In the genomic region with DNA sequence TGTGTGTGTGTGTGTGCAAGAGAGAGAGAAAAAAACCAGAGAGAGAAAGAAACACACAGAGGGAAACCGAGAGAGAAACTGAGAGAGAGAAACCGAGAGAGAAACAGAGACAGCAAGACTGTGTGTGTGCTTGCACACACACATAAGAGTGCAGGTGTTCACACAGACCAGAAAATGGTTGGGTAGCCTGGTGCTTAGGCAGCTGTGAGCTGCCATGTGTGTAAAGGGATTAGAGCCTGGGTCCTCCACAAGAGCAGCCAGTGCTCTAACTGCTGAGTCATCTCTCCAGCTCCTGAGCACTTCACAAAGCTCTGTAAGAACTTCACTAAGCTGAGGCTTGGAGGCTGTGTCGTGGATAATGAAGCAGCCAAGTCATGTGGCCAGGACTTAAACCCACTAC, we compare ENCODE assay signal across 17 mouse cellular contexts.
DNase-seq lines count a peak whose midpoint lies in the region; ATAC-seq and TF ChIP-seq lines count a peak whose summit lies in the region.
"Had no signal": no experiment of that assay in that cellular context is flagged by ENCODE, and none has a peak within 500 bp of the region (broad histone marks: within the 10 kb centered on the region; RNA-seq: fewer than 3 reads in every experiment).

No protein-coding gene starts in this region.

- H3K27ac ChIP-seq in layer of hippocampus, adult 2 months: peak overlapping the region; percentile 55; the same call in 1 of the 2 replicates
- no peak overlapping the region for H3K27ac ChIP-seq in heart, embryonic 10.5 days
- H3K27ac ChIP-seq: forebrain, embryonic 15.5 days; hindbrain, embryonic 14.5 days; limb, embryonic 13.5 days; midbrain, embryonic 15.5 days had no signal

- H3K27me3 ChIP-seq in heart, embryonic 10.5 days (ENCODE audit: insufficient read depth, poor library complexity, severe bottlenecking): no peaks in the 10 kb centered on the region
- H3K27me3 ChIP-seq: forebrain, embryonic 15.5 days; limb, embryonic 13.5 days; midbrain, embryonic 15.5 days had no signal

- peaks cover 25% of the 10 kb centered on the region for H3K4me1 ChIP-seq in heart, embryonic 10.5 days
- H3K4me1 ChIP-seq: forebrain, embryonic 15.5 days; midbrain, embryonic 15.5 days had no signal

- H3K9me3 ChIP-seq in heart, embryonic 10.5 days: no peaks in the 10 kb centered on the region
- H3K9me3 ChIP-seq: forebrain, embryonic 15.5 days; limb, embryonic 13.5 days; midbrain, embryonic 15.5 days had no signal

- H3K4me3 ChIP-seq in layer of hippocampus, adult 2 months: no peak overlapping the region
- H3K4me3 ChIP-seq in heart, embryonic 10.5 days: no peak overlapping the region
- H3K4me3 ChIP-seq: forebrain, embryonic 15.5 days; limb, embryonic 13.5 days; midbrain, embryonic 15.5 days had no signal

- TF ChIP-seq CTCF in layer of hippocampus, adult 2 months (conservative IDR thresholded peaks at IDR 0.05): no peak

- ATAC-seq in common myeloid progenitor, adult 5-6 weeks (replicated peaks; ENCODE audit: low read depth, poor library complexity, severe bottlenecking): peak; percentile 66
- peak; percentile 70 for ATAC-seq in megakaryocyte progenitor cell, adult 5-6 weeks (replicated peaks; ENCODE audit: poor library complexity)
- no peak for ATAC-seq in erythroid progenitor cell, adult 5-6 weeks (replicated peaks; ENCODE audit: low FRiP score, poor library complexity, severe bottlenecking)
- ATAC-seq: activated CD4-positive, CD25-positive, alpha-beta regulatory T cell, adult 4 months; forebrain, embryonic 15.5 days; midbrain, embryonic 15.5 days had no signal

- H3K36me3 ChIP-seq in heart, embryonic 10.5 days: no peaks in the 10 kb centered on the region
- H3K36me3 ChIP-seq: forebrain, embryonic 15.5 days; limb, embryonic 13.5 days; midbrain, embryonic 15.5 days had no signal

- WGBS in heart, embryonic 10.5 days: 62% methylated on average over 3 of the region's 3 CpGs

- no peak for DNase-seq in layer of hippocampus, adult 2 months (ENCODE audit: low spot score in 2 of 2)
- no peak for DNase-seq in layer of hippocampus, adult 9-10 months (ENCODE audit: low spot score)
- DNase-seq in ES-CJ7 (ENCODE audit: low read depth, low spot score): peak; percentile 7
- DNase-seq in heart, embryonic 10.5 days (ENCODE audit: low spot score): no peak
- DNase-seq: cerebellum, postnatal 14 days; gastrocnemius, postnatal 36 days; kidney, adult 2 months; kidney, postnatal 4 days; lung, postnatal 14 days had no signal
